Mouse (Mus musculus) CH12.LX (cell line): Measurements from ENCODE around the gene Zfand6.

Experiments used
- CTCF ChIP-seq, 2 experiments: IDR thresholded peaks in 1 of 2; conservative IDR thresholded peaks in 1 of 2; 2 replicates each; pipeline ENCODE4 v1.5.1; 2011 to 2012; ENCODE audit warnings: low read depth in 2 of 2, low read length in 2 of 2, improper control_type of control experiment in 1 of 2, inconsistent platforms in 1 of 2, mild to moderate bottlenecking in 1 of 2, moderate library complexity in 1 of 2
- POLR2A ChIP-seq: IDR thresholded peaks from 2 replicates; pipeline ENCODE4 v1.6.1; 2011; ENCODE audit warnings: low read depth, mild to moderate bottlenecking, improper control_type of control experiment, low read length
- ZKSCAN1 ChIP-seq: IDR thresholded peaks from 2 replicates; pipeline ENCODE4 v1.6.1; 2012; ENCODE audit warnings: low read depth, inconsistent platforms, low read length, improper control_type of control experiment, borderline replicate concordance
- ZMIZ1 ChIP-seq: IDR thresholded peaks from 2 replicates; pipeline ENCODE4 v1.6.1; 2012; ENCODE audit warnings: low read depth, mild to moderate bottlenecking, inconsistent platforms, low read length, improper control_type of control experiment

- TF ChIP-seq ZKSCAN1 (no peak), POLR2A (no peak), CTCF (conservative IDR thresholded peaks at IDR 0.05 in 1 of 2, IDR thresholded peaks at IDR 0.05 in 1 of 2; ENCODE audit: low read depth in 2 of 2, low read length in 2 of 2) (no peak), ZMIZ1 (no peak)
These were observed 52.8 kb downstream of the Zfand6 start for GRCm38 (mm10) chr7:84636939-84637338.
